Mouse (Mus musculus) kidney, embryonic 15.5 days (tissue): ENCODE measurements at regions not wholly inside any gene's neighbourhood (a gene's known extent, or its start where the extent isn't known, plus 50 kb on each side); places are given as distances from the start of the nearest gene placed in this dataset.

Experiments used
- ATAC-seq: fragments of 200-750 bp; cut with Nextera tagmentation; replicated peaks from 2 replicates; pipeline ENCODE4 v1.8.0; 2017; ENCODE audit warnings: moderate TSS enrichment; ENCODE audit not compliant: low FRiP score
- H3K27ac ChIP-seq: fragments of 300-500 bp; sonication (generic); 2 replicates; pipeline ENCODE4 v1.5.1; 2015; ENCODE audit warnings: mild to moderate bottlenecking, inconsistent platforms
- H3K27me3 ChIP-seq: fragments of 300-500 bp; sonication (generic); 2 replicates; pipeline ENCODE4 v1.6.1; 2015; ENCODE audit warnings: inconsistent platforms
- H3K36me3 ChIP-seq: fragments of 300-500 bp; sonication (generic); 2 replicates; pipeline ENCODE4 v1.6.1; 2015; ENCODE audit warnings: inconsistent platforms
- H3K4me1 ChIP-seq: fragments of 300-500 bp; sonication (generic); 2 replicates; pipeline ENCODE4 v1.6.1; 2015; ENCODE audit warnings: inconsistent platforms
- H3K4me2 ChIP-seq: fragments of 300-500 bp; sonication (generic); 2 replicates; pipeline ENCODE4 v1.6.1; 2015; ENCODE audit warnings: moderate library complexity, mild to moderate bottlenecking, inconsistent platforms
- H3K4me3 ChIP-seq: fragments of 300-500 bp; sonication (generic); replicated peaks from 2 replicates; pipeline ENCODE4 v1.5.1; 2015; ENCODE audit warnings: mild to moderate bottlenecking, inconsistent platforms
- H3K9ac ChIP-seq: fragments of 300-500 bp; sonication (generic); 2 replicates; pipeline ENCODE4 v1.6.1; 2015; ENCODE audit warnings: mild to moderate bottlenecking, inconsistent platforms
- H3K9me3 ChIP-seq: fragments of 300-500 bp; sonication (generic); replicated peaks from 2 replicates; pipeline ENCODE4 v1.6.1; 2016; ENCODE audit warnings: inconsistent platforms
- WGBS: fragments of 180-500 bp; shearing (Covaris S2); methylation state at CpG from one replicate; pipeline ENCODE4 v1.1.7; 2015; ENCODE audit warnings: mixed read lengths; 5-methylcytosine and 5-hydroxymethylcytosine counted together

DNA sequence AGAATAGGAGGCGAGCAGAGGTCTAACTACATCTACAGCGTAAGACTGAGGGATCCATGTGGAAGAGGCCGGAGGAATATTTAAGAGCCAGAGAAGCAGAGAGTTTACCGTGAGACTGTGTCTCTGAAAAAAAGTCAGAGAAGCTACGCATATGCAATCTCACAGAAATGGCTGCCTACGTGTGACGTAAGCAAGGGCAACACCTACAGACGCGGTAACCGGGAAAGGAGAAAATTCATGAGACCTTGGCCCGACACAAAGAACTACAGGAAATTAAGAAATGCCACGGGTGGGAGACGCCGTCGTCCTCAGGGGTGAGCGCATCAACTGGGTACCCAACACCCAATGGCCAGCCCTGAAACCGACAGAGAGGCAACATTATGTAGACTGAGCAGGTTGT is 151.3 kb upstream of the Plcz1 start:
- no peak overlapping the region for H3K9ac ChIP-seq
- ATAC-seq = no peak
- H3K9me3 ChIP-seq = no peaks in the 10 kb centered on the region
- no peak overlapping the region for H3K4me3 ChIP-seq
- H3K27me3 ChIP-seq = no peaks in the 10 kb centered on the region
- no peak overlapping the region for H3K4me2 ChIP-seq
- no peak overlapping the region for H3K27ac ChIP-seq
- H3K4me1 ChIP-seq = peaks cover 13% of the 10 kb centered on the region
- WGBS = 84% methylated on average over 17 of the region's 17 CpGs
- H3K36me3 ChIP-seq = no peaks in the 10 kb centered on the region

DNA sequence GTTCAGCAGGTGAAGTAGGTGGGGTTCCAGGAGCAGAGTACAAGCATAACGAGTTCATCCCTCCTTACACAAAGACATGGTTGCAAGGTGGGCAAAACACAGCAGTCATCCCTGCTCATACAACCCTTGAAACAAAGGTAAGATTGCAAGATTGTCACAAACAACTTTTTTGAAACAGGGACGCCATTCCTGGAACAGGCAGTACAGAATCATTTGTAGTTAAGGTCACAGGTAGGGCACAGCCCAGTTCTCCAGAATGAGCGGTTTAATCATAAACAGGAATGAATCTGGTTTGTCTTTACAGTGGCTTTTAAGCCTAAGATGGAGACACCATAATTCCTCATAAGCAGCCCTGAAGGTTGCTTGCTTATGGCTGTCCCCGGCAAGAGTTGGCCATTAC is 150.1 kb upstream of the Plcz1 start:
- Histone ChIP-seq H3K4me2 (no peak overlapping the region), H3K9ac (no peak overlapping the region), H3K4me3 (no peak overlapping the region), H3K27me3 (peaks cover 5% of the 10 kb centered on the region; the same call in 1 of the 2 replicates), H3K4me1 (peaks cover 13% of the 10 kb centered on the region), H3K9me3 (no peaks in the 10 kb centered on the region), H3K27ac (no peak overlapping the region), H3K36me3 (no peaks in the 10 kb centered on the region)
- no peak for ATAC-seq
- 84% methylated on average over 4 of the region's 4 CpGs for WGBS

DNA sequence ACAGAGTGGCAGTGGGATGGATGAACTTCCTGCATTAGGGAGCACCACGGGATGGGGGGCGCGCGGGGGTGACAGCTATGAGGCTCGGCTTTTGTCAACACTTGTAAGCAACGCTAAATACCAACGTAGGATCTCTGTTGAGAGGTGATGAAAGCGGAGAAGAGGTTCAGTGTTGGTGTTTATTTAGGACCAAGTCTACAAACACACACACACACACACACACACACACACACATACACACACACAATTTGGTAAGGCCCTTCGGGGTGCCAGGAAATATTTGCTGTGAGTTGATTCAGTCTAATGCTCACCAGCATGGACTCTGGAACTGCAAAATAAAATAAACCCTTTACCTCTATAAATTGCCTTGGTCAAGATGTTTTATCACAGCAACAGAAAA is 148.3 kb upstream of the Plcz1 start:
- Histone ChIP-seq H3K36me3 (no peaks in the 10 kb centered on the region), H3K4me3 (no peak overlapping the region), H3K4me1 (peaks cover 13% of the 10 kb centered on the region), H3K27me3 (peaks cover 5% of the 10 kb centered on the region; the same call in 1 of the 2 replicates), H3K9me3 (no peaks in the 10 kb centered on the region), H3K27ac (no peak overlapping the region), H3K4me2 (no peak overlapping the region), H3K9ac (no peak overlapping the region)
- ATAC-seq = no peak
- 83% methylated on average over 9 of the region's 9 CpGs for whole genome bisulfite sequencing

DNA sequence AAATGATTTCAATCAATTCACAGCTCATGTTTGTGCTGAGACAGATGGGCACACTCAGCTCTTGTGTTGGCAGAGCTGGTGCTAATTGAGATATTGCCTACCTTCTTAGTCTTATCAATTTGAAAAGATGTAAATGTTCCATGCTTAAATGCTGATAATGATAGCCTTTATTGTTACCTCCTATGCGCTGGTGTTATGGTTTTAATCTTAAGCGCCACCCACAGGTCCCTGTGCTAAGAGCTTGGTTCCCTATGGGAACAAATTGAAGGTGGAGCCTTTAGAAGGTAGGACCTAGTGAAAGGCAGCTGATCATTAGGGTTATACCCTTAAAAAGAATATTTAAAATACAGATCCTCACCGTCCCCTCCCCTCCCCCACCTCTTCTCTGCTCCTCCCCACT is 146.5 kb upstream of the Plcz1 start:
- no peak overlapping the region for H3K27ac ChIP-seq
- WGBS = 91% methylated on average over 3 of the region's 3 CpGs

DNA sequence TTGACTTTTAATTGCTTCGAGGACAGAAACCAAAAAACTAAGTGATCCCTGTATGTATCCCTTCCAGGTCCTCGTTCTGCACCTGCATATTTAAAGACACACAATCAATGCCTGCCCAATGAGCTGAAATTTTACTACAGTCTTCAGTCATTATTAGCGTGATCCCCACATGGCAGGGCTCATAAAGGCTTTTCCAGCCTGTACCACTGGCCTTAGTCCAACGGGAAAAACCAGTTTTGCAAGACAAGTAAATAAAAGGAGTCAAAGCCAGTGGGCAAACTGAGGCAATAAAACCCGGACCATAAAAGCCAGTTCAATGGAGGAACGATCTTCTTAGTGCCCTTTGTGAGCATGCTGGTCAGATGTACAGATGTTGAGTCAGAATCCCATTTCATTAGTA is 145.8 kb upstream of the Plcz1 start:
- no peaks in the 10 kb centered on the region for H3K9me3 ChIP-seq

More for the DNA sequence above, 146.5 kb upstream of the Plcz1 start:
- Histone ChIP-seq H3K4me1 (peaks cover 3% of the 10 kb centered on the region; the same call in 1 of the 2 replicates), H3K9ac (no peak overlapping the region), H3K4me3 (no peak overlapping the region), H3K27me3 (peaks cover 5% of the 10 kb centered on the region; the same call in 1 of the 2 replicates), H3K4me2 (no peak overlapping the region), H3K9me3 (no peaks in the 10 kb centered on the region), H3K36me3 (no peaks in the 10 kb centered on the region)
- ATAC-seq = no peak

DNA sequence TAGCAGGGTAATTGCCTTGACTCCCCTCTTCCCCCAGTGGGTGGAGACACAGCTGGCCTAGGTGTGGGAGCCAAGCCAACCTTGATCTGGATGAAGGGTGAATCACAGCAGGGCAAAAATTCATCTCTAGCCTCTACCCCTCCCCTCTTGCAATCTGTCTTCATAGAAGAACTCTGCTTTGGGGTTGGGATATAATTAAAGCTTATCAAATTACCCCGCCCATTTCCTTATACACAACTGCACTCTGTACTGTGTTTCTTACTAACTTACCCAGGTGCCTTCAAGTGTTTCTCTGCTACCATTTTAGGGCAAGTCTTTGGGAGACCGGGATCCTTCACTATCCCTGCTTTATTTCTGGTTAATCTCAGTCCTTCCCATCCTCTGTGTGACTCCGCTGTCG is 138.7 kb upstream of the Plcz1 start:
- Histone ChIP-seq H3K27ac (no peak overlapping the region), H3K9me3 (no peaks in the 10 kb centered on the region), H3K27me3 (no peaks in the 10 kb centered on the region), H3K4me3 (no peak overlapping the region), H3K4me2 (no peak overlapping the region), H3K9ac (no peak overlapping the region), H3K36me3 (no peaks in the 10 kb centered on the region), H3K4me1 (no peaks in the 10 kb centered on the region)
- ATAC-seq = no peak
- WGBS = 81% methylated on average over 4 of the region's 4 CpGs

More for the DNA sequence above, 145.8 kb upstream of the Plcz1 start:
- 33% methylated on average over 6 of the region's 6 CpGs for WGBS
- ATAC-seq = no peak
- no peak overlapping the region for H3K4me2 ChIP-seq
- H3K27ac ChIP-seq = no peak overlapping the region
- no peak overlapping the region for H3K9ac ChIP-seq
- peaks cover 5% of the 10 kb centered on the region; the same call in 1 of the 2 replicates for H3K27me3 ChIP-seq
- H3K4me3 ChIP-seq = no peak overlapping the region
- H3K36me3 ChIP-seq = no peaks in the 10 kb centered on the region
- no peaks in the 10 kb centered on the region for H3K4me1 ChIP-seq

DNA sequence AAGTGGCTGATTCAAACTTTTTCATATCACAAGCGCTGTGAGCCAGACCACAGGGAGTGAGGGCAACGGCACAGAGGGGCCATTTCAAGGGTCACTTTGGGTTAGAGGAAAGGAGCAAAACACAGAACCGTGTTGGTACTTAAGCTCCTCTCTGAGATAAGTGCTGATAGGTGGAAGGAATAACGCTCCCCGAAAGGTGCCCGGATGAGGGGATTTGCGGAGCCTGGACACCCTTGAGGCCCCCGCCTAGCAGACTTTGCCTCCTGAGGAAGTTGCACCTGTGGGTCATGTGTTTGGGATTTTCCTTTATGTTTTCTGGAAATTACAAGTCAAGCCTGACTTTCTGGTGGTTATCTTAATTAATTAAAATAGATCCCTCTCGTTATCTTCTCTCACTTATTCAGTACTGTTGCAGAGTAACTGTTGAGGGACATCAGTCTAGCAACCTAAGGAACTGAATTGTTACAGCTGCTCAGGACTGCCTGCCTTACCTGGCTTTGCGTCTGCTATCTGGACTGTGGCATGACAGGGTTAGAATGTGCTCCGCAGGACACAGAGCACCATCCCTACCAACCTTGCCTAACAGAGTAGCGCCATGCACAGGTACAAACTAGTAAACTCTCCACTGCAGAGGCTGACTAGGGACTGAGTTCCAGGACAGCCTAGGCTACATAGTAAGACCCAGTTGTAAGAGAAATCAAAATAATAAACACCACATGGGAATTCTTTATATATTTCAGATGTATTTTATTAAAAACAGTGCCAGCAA is 137.4 kb upstream of the Plcz1 start:
- Histone ChIP-seq H3K4me3 (no peak overlapping the region), H3K27me3 (no peaks in the 10 kb centered on the region), H3K4me2 (no peak overlapping the region), H3K27ac (no peak overlapping the region), H3K36me3 (no peaks in the 10 kb centered on the region), H3K4me1 (no peaks in the 10 kb centered on the region), H3K9ac (no peak overlapping the region), H3K9me3 (no peaks in the 10 kb centered on the region)
- ATAC-seq = no peak
- WGBS = 87% methylated on average over 12 of the region's 12 CpGs

DNA sequence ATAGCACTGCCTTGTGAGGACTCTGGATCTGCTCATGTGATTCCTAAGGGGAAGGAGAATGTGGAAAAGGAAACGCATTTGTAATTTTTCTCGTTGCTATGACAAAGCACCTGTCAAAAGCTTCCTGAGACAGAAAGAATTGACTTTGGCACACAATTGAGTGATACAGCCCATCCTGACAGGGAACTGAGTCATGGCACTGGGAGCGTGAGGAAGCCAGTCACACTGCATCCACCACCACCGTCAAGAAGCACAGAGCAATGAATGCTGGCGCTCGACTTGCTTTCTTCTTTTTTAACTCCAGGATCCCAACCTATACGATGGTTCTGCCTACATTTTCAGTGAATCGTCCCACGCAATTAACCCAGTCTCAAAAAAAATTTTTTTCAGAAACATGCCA is 131.5 kb upstream of the Plcz1 start:
- Histone ChIP-seq H3K4me1 (no peaks in the 10 kb centered on the region), H3K9me3 (0 out of 2 replicates have a peak, but pooled peaks cover 3% of the 10 kb centered on the region), H3K27me3 (no peaks in the 10 kb centered on the region), H3K4me2 (no peak overlapping the region), H3K36me3 (no peaks in the 10 kb centered on the region), H3K9ac (no peak overlapping the region), H3K4me3 (no peak overlapping the region), H3K27ac (no peak overlapping the region)
- ATAC-seq = no peak
- WGBS = 82% methylated on average over 9 of the region's 9 CpGs

DNA sequence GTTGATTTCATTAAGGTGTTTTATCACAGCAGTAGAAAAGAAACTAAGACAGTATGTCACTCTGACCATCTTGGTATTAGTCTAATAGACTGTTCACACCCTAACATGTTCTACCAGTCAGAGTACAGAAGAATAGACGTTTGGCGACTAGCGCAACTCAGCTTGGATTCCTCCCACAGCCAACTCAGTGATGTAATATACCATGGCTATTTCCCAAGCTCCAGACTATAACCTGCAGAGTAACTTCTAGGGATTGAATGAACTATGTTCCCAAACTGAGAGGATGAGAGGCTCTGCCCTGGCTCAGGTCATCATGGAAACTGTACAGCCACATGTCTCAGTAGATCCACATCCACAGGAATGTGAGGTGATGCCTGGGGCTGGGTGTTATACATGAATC is 128.6 kb upstream of the Plcz1 start:
- H3K4me2 ChIP-seq = no peak overlapping the region
- H3K4me3 ChIP-seq = no peak overlapping the region
- no peaks in the 10 kb centered on the region for H3K27me3 ChIP-seq
- H3K27ac ChIP-seq = no peak overlapping the region
- no peak overlapping the region for H3K9ac ChIP-seq
- no peaks in the 10 kb centered on the region for H3K4me1 ChIP-seq
- 96% methylated on average over 3 of the region's 3 CpGs for whole genome bisulfite sequencing
- no peak for ATAC-seq
- no peaks in the 10 kb centered on the region for H3K36me3 ChIP-seq
- peaks cover 8% of the 10 kb centered on the region; the same call in 1 of the 2 replicates for H3K9me3 ChIP-seq

DNA sequence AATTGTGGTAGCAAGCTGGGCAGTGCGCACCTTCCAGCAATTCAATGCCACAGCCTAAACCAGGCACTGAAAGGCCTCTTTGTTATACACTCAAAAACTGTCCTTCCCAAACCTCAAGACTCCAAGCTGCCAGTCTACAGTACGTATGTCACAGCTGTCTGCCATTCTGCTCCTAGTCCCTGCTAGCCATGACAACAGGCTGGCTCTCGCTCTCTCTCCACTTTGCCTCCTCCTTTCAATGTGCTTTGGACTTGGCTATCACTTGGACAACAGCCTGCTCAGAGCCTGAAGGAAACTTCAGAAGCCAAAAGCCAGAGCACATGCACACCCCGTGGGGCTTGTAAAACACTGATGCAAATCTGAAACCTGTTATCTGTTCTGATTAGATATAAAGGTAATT is 125.9 kb upstream of the Plcz1 start:
- no peaks in the 10 kb centered on the region for H3K36me3 ChIP-seq
- 75% methylated on average over 4 of the region's 4 CpGs for WGBS
- no peak overlapping the region for H3K27ac ChIP-seq
- H3K4me3 ChIP-seq = no peak overlapping the region
- H3K9me3 ChIP-seq = peaks cover 8% of the 10 kb centered on the region; the same call in 1 of the 2 replicates
- H3K27me3 ChIP-seq = no peaks in the 10 kb centered on the region
- no peak for ATAC-seq
- no peak overlapping the region for H3K9ac ChIP-seq
- H3K4me1 ChIP-seq = no peaks in the 10 kb centered on the region
- H3K4me2 ChIP-seq = no peak overlapping the region

DNA sequence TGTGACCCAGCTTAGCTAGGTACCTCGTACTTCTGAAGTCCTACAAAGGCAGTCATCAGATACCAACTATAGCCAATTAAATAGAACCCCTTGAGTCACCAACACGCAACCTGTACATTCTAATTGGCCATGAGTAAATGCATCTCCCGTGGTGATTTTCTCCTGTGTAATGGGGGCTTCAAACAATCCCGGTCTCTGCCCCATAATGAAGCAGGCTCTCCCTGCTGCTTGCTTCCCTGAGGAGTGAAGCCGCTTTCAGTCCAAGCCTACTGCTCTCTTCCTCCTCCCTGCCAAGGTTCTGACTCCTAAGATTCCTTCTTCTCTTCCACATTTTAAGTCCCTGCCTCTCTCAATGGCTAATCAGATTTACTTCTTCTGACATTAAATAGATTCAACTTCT is 121.5 kb upstream of the Plcz1 start:
- Histone ChIP-seq H3K27me3 (no peaks in the 10 kb centered on the region), H3K4me1 (no peaks in the 10 kb centered on the region), H3K4me2 (no peak overlapping the region), H3K27ac (no peak overlapping the region), H3K9ac (no peak overlapping the region), H3K36me3 (no peaks in the 10 kb centered on the region), H3K4me3 (no peak overlapping the region), H3K9me3 (peaks cover 5% of the 10 kb centered on the region; the same call in 1 of the 2 replicates)
- ATAC-seq = no peak
- 86% methylated on average over 5 of the region's 5 CpGs for WGBS

DNA sequence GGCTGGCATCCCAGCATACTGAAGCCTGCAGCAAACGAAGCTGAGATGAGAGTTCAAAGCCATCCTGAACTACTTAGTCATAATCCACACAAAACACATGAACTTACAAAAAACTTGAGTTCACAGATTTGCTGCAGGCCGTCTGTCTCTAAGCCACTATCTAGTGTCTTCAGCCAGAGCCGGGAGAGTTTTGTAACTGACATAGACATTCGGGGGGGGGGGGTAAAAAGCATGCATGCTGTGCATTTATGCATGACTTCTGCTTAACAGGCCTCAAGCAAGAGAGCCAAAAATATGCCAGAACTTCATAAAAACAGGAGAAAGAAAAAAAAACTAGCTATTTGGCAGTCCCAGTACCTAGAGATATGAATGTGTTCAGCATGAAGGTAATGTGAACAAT is 120.2 kb upstream of the Plcz1 start:
- Histone ChIP-seq H3K36me3 (no peaks in the 10 kb centered on the region), H3K4me2 (no peak overlapping the region), H3K4me1 (no peaks in the 10 kb centered on the region), H3K27me3 (no peaks in the 10 kb centered on the region), H3K4me3 (no peak overlapping the region), H3K9ac (no peak overlapping the region), H3K27ac (no peak overlapping the region), H3K9me3 (peaks cover 5% of the 10 kb centered on the region; the same call in 1 of the 2 replicates)
- WGBS = 64% methylated on average over 4 of the region's 4 CpGs
- ATAC-seq = no peak

DNA sequence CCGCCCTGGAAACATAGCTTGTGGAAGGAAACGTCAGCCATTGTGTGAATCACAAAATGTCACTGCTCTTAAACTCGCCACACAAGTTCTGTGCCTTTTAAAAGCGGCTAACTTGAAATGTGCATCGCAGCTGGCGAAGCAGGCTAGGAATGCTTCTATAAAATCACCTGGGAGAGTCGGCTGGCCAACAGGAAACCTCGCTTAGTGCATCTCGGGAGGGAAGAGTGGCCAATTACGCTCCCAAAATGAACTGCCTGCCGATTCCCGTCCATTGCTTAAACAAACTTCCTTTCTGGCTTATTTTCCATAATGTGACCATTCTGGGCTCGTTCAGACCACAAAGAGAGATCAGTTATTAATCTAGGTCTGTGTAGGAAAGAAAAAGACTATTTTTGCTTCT is 119.7 kb upstream of the Plcz1 start:
- 75% methylated on average over 13 of the region's 13 CpGs for WGBS
- H3K27ac ChIP-seq = no peak overlapping the region
- H3K9me3 ChIP-seq = peaks cover 2% of the 10 kb centered on the region; the same call in 1 of the 2 replicates
- no peaks in the 10 kb centered on the region for H3K4me1 ChIP-seq
- no peaks in the 10 kb centered on the region for H3K36me3 ChIP-seq
- no peak overlapping the region for H3K4me2 ChIP-seq
- H3K27me3 ChIP-seq = no peaks in the 10 kb centered on the region
- no peak overlapping the region for H3K4me3 ChIP-seq
- no peak for ATAC-seq
- H3K9ac ChIP-seq = no peak overlapping the region
